Mouse (Mus musculus): Measurements from ENCODE around the gene Phox2a.

Phox2a gene

DNA sequence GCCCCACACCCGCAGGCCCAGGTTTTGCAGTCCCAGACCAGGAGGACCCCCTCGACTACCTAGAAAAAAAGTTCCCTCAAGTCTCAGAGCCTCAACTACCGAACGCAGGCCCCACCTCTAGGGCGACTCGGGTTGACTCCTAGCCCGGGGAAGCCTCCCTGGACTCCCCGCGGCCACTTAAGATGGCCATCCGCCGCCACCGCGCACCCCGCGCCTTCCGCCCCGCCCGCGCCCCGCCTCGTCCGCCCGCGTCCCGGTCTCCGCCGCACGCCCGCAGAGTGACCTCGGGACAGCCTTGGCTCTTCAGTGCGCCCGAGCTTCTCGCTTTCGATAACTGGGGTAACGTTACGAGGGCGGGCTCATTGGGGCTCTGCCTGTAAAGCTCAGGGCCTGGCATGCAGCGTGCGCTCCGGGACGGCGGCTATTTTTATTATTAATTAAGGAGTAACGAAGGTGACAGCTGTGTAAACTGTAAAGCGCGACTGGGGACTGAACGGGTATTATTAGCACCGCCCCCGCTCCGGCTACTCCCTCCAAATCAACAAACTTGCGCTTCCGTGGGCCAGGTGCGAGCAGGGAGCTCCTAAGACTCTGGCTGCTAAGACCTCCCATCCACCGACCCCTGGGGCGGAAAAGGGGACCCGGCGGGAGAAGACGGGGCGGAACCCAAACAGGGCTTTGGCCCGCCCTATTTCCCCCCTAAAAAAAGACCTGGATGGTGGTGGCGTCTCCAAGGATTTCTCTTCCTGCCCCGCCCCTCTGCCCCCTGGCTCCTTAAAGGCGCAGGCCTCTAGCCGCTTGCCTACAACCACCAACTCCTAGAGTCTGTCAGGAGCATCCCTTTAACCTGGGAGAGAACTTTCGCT lies 19.7 kb downstream of the Phox2a start, which contains the start of gene Inppl1:
Gene Inppl1, minus strand, starts transcription at position 624 of the 866 bp plus-strand sequence.
- DNase-seq (ENCODE audit: low spot score), result peak; percentile 91

DNA sequence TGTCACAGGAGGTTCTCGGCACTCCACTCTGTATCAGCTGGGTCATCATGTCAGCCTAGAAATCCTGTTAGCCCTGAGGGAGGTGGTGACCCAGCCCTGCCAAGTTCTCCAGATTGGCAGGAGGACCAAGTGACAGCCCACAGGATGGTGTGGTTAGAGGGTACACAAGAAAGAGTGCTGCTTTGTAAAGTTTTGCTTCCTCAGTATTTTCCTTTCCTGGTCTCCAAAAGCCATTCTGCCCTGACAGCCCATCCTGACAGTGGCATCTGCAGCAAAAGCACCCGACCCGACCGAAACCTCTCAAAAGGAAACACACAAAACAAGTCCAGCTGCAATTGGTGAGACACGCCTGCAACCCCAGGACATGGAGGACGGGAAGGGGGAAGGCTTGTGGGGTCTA lies 26.1 kb downstream of the Phox2a start:
- DNase-seq (ENCODE audit: low spot score), result no peak

DNA sequence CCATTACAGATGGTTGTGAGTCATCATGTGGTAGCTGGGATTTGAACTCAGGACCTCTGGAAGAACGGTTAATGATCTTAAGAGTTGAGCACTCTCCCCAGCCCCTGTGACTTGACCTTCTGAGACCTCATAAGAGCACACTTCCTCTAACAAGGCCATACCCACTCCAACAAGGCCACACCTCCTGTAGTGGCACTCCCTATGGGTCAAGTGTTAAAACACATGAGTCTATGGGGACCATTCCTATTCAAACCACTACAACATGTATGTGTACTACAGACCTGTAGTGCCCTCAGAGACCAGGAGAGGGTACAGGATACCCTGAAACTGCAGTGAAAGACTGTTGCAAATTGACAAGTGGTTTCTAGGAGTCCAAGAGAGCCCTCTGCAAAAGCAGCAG lies 29.8 kb downstream of the Phox2a start:
- DNase-seq (ENCODE audit: low spot score), result no peak

DNA sequence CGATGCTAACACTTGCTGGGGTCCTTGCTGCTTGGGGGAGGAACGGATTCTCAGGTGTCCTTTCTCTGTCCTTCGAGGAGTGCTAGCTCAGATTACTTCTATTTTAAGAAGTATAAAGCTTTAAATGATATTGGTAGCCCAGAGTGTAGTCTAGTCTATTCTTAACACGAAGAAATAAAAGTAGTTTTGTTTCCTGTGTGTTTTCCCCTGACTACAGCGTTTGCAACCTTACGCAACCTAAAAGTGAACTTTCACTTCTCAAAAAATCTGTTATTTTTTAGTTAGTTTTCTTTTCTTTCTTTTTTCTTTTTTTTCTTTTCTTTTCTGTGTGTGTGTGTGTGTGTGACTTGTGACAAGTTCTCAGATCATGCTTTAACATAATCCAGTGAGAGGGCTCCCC lies 33.6 kb downstream of the Phox2a start:
- DNase-seq (ENCODE audit: low spot score), result no peak

DNA sequence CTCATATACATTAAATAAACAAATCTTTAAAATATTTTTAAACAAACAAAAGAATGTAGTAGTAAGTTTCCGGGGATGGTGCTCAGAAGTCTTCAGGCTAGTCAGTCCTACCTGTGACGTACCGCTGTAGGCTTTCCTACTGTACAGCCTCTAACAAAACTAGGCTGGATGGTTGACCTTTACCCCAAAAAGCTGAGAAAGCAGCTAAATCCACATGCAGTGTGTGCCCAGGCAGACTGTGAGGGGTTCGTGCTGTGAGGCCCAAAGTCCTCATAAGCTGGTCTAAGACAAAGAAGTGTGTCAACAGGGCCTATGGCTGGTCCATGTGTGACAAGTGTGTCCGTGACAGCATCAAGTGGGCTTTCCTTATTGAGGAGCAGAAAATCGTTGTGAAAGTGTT lies 34.7 kb downstream of the Phox2a start:
- no peak for DNase-seq (ENCODE audit: low spot score)

DNA sequence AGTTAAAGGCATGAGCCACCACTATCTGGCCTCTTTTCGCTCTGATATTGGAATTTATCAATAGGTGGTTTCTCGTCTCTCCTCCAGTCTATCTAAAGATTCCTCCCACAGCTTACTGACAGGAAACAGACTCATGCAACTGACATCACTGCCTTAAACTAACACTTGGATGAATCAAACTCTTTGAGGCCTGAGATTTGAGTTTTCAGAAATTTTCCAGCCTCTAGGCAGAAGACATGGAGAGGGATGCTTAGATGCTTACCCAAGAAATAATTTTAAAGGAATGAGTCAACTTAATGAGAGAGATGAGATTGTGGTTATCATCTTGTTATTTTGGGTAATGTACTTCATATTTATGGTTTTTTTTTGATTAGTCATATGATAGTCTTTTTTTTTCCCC lies 35.7 kb downstream of the Phox2a start:
- no peak for DNase-seq (ENCODE audit: low spot score)

DNA sequence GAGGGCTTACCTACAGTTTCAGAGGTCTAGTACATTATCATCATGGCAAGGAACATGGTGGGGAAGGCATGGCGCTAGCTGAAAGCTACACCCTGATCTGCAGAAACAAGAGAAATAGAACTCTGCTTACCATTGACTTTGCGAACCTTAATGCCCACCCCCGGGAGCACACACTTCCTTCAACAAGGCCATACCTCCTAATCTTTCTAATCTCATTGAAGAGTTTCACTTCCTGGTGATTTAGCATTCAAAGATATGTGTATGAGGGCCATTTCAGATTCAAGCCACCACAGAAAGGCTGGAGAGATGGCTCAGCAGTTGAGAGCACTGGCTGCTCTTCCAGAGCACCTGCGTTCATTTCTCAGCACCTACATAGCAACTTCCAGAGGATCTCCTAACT lies 39.0 kb downstream of the Phox2a start, which contains the start of gene Folr2:
Gene Folr2, minus strand, starts transcription at position 101 of the 400 bp plus-strand sequence.
- no peak for DNase-seq (ENCODE audit: low spot score)

DNA sequence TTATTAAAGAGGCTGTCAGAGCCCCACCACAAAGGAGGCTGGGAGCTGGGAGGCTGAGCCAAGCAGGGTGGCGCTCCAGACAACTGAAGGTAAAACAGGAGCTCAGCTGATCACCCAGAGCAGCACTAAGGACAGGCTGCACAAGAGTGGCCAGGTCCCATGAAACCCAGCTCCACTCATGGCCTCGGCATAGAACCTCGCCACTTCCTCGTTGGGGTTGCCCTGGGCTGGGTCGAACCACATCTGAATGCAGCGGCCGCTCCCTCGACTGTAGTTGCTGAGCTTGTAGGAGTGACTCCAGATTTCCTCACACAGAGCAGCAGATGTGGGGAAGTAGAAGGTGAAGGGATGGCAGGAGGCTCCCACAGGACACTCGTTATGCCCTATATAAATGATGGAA lies 40.2 kb downstream of the Phox2a start:
- no peak for DNase-seq (ENCODE audit: low spot score)

DNA sequence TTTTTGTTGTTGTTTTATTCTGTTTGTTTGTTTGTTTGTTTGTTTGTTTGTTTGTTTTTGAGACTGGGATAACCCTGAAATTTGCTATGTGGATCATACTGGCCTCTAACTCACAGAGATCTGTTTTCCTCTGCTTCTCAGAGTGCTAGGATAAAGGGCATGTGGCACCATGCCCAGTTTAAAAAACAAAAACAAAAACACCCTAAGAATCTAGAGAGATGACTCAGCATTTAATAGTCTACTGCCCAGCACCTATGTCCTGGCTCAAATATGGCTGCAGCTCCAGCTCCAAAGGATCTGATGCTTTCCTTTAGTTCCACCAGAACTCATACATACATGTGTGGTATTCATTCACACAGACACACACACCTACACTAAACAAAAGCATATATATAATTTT lies 42.9 kb downstream of the Phox2a start:
- no peak for DNase-seq (ENCODE audit: low spot score)

DNA sequence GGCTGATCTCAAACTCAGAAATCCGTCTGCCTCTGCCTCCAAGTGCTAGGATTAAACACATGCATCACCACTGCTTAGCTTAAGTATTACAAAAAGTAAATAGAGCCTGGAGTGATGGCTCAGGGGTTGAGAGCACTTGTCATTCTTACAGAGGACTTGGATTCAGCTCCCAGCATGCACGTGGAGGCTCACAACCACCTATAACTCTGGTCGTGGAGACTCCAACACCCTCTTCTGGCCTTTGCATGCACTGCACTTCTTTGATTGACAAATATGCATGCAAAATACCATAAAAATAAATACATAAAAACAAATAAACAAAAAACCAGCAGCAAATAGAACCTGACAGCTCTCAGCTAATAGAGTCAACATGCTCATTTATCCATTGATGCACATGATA lies 44.2 kb downstream of the Phox2a start:
- no peak for DNase-seq (ENCODE audit: low spot score)

DNA sequence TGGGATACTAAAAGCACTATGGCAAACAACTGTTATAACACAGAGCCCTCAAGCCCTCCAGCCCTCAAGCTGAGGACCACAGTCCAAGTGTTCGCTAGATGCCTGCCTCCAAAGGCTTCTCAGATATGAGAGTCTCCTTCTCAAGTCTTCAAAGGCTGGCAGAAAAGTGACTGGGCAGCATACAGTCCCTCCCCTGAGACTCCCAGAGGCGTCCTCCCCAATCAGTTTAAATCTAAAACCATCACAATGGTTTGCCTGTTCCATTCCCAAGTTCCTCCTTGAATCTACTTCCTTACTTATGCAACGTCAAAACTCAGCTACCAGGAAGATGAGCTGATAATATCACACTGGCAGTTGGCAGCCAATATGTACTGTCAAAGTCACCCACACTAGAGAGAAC lies 45.3 kb downstream of the Phox2a start, which contains the start of gene Anapc15:
Gene Anapc15, plus strand, starts transcription at position 301 of the 400 bp plus-strand sequence.
- DNase-seq (ENCODE audit: low spot score), result no peak

DNA sequence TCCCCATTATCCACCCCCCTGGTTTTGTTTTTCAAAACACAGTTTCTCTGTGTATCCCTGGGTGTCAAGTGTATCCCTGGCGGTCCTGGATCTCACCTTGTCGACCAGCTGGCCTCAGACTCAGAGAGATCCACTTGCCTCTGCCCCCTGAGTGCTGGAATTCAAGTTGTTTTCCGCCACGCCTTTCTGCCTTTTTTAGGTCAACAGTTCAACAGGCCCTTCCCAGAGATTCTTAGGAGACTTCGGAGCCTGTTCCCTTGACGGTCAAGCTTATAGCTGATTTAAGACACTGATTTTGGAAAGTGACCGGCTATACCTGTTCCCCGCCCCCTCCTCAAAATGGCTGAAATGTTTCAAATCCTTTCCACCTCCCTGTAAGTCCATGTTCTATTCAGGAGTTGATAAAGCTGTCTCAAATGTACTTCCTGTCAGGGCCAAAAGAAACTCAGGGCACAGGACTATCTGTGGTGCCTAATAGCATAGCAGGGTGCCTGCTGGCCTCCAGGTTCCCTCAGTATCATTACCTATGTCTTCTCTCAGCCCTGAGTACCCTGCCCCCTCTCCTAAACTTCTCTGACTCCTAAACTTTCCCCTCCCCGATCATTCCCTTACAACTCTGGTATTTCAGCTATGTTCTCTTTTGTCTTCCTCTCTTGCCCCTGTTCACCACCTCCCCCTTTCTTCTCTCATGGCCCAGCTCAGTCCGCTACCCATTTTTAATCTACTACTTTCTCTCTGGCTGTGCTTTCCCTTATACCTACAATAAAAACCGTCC lies 48.6 kb downstream of the Phox2a start:
- DNase-seq (ENCODE audit: low spot score), result no peak

DNA sequence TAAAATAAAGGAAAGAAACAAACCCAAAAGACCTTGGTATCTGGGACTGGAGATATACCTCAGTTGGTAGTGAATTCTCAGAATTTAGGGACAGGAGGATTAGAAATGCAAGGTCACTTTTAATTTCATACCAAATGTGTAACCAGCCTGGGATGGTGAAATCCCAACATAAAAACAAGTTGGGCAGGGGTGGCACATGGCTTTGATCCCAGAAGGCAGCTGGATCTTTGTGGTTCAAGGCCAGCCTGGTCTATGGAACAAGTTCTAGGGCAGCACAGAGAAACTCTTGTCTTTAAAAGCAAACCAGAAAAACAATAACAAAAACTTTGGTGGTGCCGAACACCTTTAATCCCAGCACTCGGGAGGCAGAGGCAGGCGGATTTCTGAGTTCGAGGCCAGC lies 49.4 kb downstream of the Phox2a start:
- DNase-seq (ENCODE audit: low spot score), result no peak

DNA sequence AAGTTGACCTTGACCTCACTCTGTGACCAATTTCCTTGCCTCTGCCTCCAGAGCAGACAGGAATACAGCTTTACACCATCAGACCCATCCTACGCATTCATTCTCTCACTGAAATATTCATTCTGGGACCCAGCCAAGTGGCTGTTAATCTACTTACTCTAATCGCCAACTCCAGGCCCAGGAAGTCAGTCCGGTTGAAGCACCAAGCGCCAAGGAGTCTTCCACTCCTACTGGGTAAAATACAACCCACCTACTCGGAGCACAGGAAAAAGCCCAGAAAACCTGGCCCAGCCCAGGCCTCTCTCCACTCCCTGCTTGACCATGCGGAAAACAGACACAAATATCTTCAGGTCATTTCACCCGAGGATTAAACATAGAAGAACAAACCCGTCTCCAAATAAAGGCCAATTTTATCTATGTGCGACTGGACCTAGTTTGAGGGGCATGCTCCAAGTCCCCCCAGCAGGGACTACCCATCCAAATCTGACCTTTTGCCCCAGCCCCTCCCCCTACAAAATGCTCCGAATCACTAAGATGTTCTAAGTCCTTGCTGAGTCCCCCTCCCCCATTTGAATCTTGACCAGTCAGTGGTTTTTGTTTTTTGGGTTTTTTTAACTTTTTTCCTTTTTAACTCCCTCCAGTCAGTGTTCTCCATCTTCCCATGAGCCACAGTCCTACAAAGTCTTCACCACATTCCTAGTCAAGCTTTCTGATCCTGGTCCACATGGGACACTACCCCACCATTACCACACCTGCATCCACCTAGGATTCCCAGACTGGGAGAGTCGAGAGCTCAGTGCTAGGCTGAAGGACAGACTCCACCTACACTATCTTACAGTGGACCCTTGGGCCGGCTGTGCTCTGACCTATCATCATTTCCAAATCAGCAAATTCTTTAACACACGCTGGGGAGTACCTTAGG lies 50.4 kb downstream of the Phox2a start:
- DNase-seq (ENCODE audit: low spot score), result peak; percentile 75

DNA sequence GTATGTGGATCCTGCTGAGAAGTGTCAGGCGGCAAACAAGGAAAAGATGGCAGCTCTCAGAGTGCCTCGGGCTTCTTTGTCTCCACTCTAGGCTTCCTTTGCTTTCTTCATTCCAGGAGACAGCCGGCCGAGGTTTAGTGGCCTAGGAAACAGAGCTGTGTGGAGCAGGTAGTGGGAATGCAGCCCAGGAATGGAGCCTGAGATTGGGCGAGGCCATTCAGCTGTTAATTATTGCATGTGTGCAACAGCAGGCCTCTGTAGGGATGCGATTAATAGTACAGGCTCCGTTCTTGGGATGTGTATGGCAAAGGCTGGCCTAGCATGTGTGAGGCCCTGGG lies 51.0 kb downstream of the Phox2a start:
- no peak for DNase-seq (ENCODE audit: low spot score)

DNA sequence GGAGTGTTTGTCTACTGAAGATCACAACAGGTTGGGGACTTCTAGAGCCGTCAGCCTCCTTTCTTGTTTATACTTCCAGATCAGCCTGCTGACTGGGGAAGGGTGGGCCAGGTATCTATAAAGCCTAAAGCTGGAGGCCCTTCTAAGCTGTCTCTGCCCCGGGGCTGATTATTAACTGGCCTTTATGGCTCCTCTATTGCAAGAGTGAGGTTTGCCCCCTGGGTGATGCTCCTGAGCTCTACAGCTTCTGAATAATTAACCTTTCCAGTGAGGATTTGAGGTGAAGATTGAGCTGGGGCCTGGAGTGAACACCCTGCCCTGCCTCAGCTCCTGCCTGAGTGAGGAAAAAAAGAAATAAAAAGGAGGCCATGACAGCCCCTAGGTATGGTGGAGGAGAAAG lies 52.5 kb downstream of the Phox2a start, which contains the start of gene Folr1:
Gene Folr1, minus strand, starts transcription at position 160 of the 400 bp plus-strand sequence.
- DNase-seq (ENCODE audit: low spot score), result no peak

DNA sequence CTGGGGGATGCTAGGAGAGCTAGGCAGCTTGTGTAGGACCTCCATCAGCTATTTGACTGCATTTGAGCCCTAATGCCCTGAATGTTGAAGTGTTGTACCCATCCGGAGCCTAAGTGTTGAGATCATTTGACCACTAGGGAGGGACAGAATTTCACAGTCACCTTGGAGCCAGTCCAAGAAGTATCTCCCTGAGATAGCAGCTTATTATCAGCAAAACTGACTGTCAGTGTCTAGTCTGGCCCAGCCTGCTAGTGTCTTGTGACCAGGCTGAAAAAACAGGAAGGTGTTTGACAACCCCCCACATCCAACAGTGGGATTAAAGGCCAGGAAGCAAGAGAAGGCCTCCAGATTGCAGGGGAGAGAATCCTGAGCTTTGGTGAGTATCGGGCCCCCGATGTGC lies 53.2 kb downstream of the Phox2a start:
- peak; percentile 48 for DNase-seq (ENCODE audit: low spot score)
